Mouse (Mus musculus): ENCODE measurements around the gene Hpse2. TPM values are rescaled to one million over a fixed set of nuclear protein-coding genes. Genes with fewer than 3 reads are reported as not detected.

The Hpse2 gene
- polyA plus RNA-seq, 1 experiment from 2014 or later: 3.3 TPM

DNA sequence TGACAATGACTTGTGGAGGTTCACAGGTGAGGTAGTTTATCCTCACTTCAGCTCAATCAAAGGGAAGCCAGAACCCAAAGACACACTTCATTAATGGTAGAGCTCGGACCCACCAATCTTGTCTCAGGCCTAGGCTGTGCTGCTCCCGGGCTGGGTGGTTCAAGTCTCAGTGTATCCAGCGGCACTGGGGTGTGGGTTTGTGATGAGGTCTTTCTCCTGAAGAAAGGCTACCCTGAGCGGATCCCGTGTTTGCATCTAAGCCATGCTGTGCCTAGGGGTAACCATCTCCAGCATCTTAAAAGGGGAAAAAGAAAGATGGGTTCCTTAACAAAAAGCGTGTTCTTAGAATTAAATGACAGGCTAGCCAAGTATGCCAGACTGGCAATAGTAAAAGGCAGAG lies 484.3 kb downstream of the Hpse2 start:
- no peaks in the 10 kb centered on the region for H3K36me3 ChIP-seq (ENCODE audit: control insufficient read depth, insufficient read depth)
- H3K27ac ChIP-seq (ENCODE audit: low read depth, low read length): no peak overlapping the region
- no peak overlapping the region for H3K9ac ChIP-seq (ENCODE audit: low read depth, low read length)
- H3K4me3 ChIP-seq (ENCODE audit: low read depth, low read length): no peak overlapping the region
- no peak for TF ChIP-seq CTCF (IDR thresholded peaks at IDR 0.05; ENCODE audit: low read depth)
- no peak overlapping the region for H3K4me2 ChIP-seq (replicated peaks; ENCODE audit: low read depth)
- no peaks in the 10 kb centered on the region for H3K9me3 ChIP-seq (ENCODE audit: control insufficient read depth)
- H3K4me1 ChIP-seq (replicated peaks; ENCODE audit: control insufficient read depth, insufficient read depth, low read length): no peaks in the 10 kb centered on the region
- 90% methylated on average over 6 of the region's 6 CpGs for WGBS
- no peak for ATAC-seq
- H3K27me3 ChIP-seq (replicated peaks; ENCODE audit: control insufficient read depth, insufficient read depth, low read length): no peaks in the 10 kb centered on the region

DNA sequence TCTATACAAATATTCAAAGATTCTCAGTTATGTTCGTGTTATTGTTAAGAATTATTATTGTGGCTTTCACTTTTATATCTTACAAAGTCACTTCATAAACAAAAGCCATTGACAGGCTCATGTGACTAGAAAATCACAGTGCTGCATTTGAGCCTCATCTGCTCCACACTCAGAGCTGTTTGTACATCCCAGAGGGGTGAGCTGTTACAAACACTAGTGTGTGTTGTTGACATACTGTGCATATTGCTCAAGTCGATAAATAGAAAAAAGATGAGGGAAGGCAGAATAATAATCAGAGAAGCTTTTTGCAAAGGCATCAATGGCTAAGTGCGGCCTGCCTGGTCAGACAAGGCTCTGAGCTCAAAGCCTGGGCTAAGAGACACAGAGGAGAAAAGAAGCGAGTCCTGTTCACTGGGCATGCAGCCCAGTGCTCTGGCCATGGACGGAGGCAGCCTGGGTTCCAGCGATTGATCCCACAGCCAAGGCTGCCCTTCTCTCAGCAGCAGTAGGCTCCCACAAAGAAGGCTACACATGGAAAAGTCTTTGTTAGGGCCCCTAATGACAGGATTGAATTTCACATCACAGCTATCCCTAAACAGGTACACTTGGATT lies 485.6 kb downstream of the Hpse2 start:
- Histone ChIP-seq H3K4me1 (replicated peaks; ENCODE audit: control insufficient read depth, insufficient read depth, low read length) (no peaks in the 10 kb centered on the region), H3K27me3 (replicated peaks; ENCODE audit: control insufficient read depth, insufficient read depth, low read length) (no peaks in the 10 kb centered on the region), H3K27ac (ENCODE audit: low read depth, low read length) (no peak overlapping the region), H3K9ac (ENCODE audit: low read depth, low read length) (no peak overlapping the region), H3K4me2 (replicated peaks; ENCODE audit: low read depth) (no peak overlapping the region), H3K36me3 (ENCODE audit: control insufficient read depth, insufficient read depth) (no peaks in the 10 kb centered on the region), H3K9me3 (ENCODE audit: control insufficient read depth) (no peaks in the 10 kb centered on the region), H3K4me3 (ENCODE audit: low read depth, low read length) (no peak overlapping the region)
- WGBS: 74% methylated on average over 6 of the region's 6 CpGs
- TF ChIP-seq CTCF (IDR thresholded peaks at IDR 0.05; ENCODE audit: low read depth): no peak
- no peak for ATAC-seq

GRCm38 (mm10) chr19:42891599-42891998 lies 496.6 kb downstream of the Hpse2 start:
- ATAC-seq: peak; percentile 19; the same call in 1 of the 2 replicates
- Histone ChIP-seq H3K27ac (ENCODE audit: low read depth, low read length) (no peak overlapping the region; the same call in 1 of the 2 replicates), H3K4me2 (replicated peaks; ENCODE audit: low read depth) (no peak overlapping the region), H3K36me3 (ENCODE audit: control insufficient read depth, insufficient read depth) (no peaks in the 10 kb centered on the region), H3K27me3 (replicated peaks; ENCODE audit: control insufficient read depth, insufficient read depth, low read length) (no peaks in the 10 kb centered on the region), H3K4me1 (replicated peaks; ENCODE audit: control insufficient read depth, insufficient read depth, low read length) (0 out of 2 replicates have a peak, but pooled peaks cover 3% of the 10 kb centered on the region), H3K9ac (ENCODE audit: low read depth, low read length) (no peak overlapping the region), H3K4me3 (ENCODE audit: low read depth, low read length) (no peak overlapping the region), H3K9me3 (ENCODE audit: control insufficient read depth) (no peaks in the 10 kb centered on the region)
- WGBS: 62% methylated on average over 5 of the region's 5 CpGs
- no peak for TF ChIP-seq CTCF (IDR thresholded peaks at IDR 0.05; ENCODE audit: low read depth)

- H3K4me3 ChIP-seq (ENCODE audit: low read depth, low read length): no peak overlapping the region
- H3K27ac ChIP-seq (ENCODE audit: low read depth, low read length): no peak overlapping the region
- no peak overlapping the region for H3K4me2 ChIP-seq (replicated peaks; ENCODE audit: low read depth)
- H3K36me3 ChIP-seq (ENCODE audit: control insufficient read depth, insufficient read depth): no peaks in the 10 kb centered on the region
- ATAC-seq: no peak
- WGBS: 72% methylated on average over 4 of the region's 4 CpGs
- no peaks in the 10 kb centered on the region for H3K27me3 ChIP-seq (replicated peaks; ENCODE audit: control insufficient read depth, insufficient read depth, low read length)
- TF ChIP-seq CTCF (IDR thresholded peaks at IDR 0.05; ENCODE audit: low read depth): no peak
- no peaks in the 10 kb centered on the region for H3K4me1 ChIP-seq (replicated peaks; ENCODE audit: control insufficient read depth, insufficient read depth, low read length)
- H3K9ac ChIP-seq (ENCODE audit: low read depth, low read length): no peak overlapping the region
- H3K9me3 ChIP-seq (ENCODE audit: control insufficient read depth): no peaks in the 10 kb centered on the region
Measured at GRCm38 (mm10) chr19:42877653-42878052, 510.5 kb downstream of the Hpse2 start.

GRCm38 (mm10) chr19:42876563-42876962 lies 511.6 kb downstream of the Hpse2 start:
- Histone ChIP-seq H3K9me3 (ENCODE audit: control insufficient read depth) (no peaks in the 10 kb centered on the region), H3K4me3 (ENCODE audit: low read depth, low read length) (no peak overlapping the region), H3K27ac (ENCODE audit: low read depth, low read length) (no peak overlapping the region), H3K27me3 (replicated peaks; ENCODE audit: control insufficient read depth, insufficient read depth, low read length) (no peaks in the 10 kb centered on the region), H3K9ac (ENCODE audit: low read depth, low read length) (no peak overlapping the region), H3K4me1 (replicated peaks; ENCODE audit: control insufficient read depth, insufficient read depth, low read length) (no peaks in the 10 kb centered on the region), H3K36me3 (ENCODE audit: control insufficient read depth, insufficient read depth) (no peaks in the 10 kb centered on the region), H3K4me2 (replicated peaks; ENCODE audit: low read depth) (no peak overlapping the region)
- TF ChIP-seq CTCF (IDR thresholded peaks at IDR 0.05; ENCODE audit: low read depth): no peak
- 66% methylated on average over 4 of the region's 4 CpGs for WGBS
- ATAC-seq: no peak

DNA sequence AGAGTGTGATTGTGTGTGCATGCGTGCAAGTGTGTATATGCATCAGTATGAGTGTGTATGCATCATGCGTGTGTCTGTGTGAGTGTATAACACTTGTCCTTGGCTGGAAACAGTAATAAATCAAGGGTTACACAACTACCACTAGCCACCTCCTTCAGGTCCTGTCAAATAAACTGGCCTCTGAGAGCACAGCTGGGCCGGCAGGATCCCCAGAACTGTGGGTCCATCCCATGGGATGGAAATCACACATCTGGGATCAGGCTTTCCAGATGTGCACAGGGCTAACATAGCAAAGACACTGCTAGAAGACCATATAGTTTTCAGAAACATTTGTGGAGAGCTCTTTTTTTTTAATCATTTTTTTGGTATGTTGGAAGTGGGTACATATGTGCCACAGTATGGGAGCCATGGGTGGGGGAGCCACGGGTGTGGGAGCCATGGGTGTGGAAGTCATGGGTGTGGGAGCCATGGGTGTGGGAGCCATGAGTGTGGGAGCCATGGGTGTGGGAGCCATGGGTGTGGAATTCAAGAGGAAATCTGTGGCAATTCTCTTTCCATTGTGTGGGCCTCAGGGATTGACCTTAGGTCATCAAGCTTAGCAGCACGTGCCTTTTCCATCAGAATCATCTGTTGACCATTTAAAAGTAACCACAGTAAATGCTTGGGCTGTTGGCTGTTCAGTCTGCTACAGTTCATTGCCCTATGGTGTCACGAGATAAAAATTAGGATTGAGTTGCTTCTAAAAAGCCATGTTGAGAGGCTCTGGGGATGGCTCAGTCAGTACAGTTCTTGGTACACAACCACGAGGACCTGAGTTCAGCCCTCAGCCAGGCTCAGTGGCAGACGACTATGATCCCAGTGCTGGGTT lies 518.3 kb downstream of the Hpse2 start:
- no peak overlapping the region for H3K4me3 ChIP-seq (ENCODE audit: low read depth, low read length)
- no peaks in the 10 kb centered on the region for H3K4me1 ChIP-seq (replicated peaks; ENCODE audit: control insufficient read depth, insufficient read depth, low read length)
- H3K36me3 ChIP-seq (ENCODE audit: control insufficient read depth, insufficient read depth): no peaks in the 10 kb centered on the region
- TF ChIP-seq CTCF (IDR thresholded peaks at IDR 0.05; ENCODE audit: low read depth): no peak
- no peak overlapping the region for H3K4me2 ChIP-seq (replicated peaks; ENCODE audit: low read depth)
- H3K27ac ChIP-seq (ENCODE audit: low read depth, low read length): no peak overlapping the region
- H3K9ac ChIP-seq (ENCODE audit: low read depth, low read length): no peak overlapping the region
- 74% methylated on average over 8 of the region's 8 CpGs for WGBS
- no peaks in the 10 kb centered on the region for H3K27me3 ChIP-seq (replicated peaks; ENCODE audit: control insufficient read depth, insufficient read depth, low read length)
- H3K9me3 ChIP-seq (ENCODE audit: control insufficient read depth): no peaks in the 10 kb centered on the region
- ATAC-seq: no peak
